Mouse (Mus musculus) megakaryocyte, embryonic 14.5 days (primary cell): ENCODE measurements around the gene Men1.

ENCODE experiments used
- FLI1 ChIP-seq: IDR thresholded peaks from 2 replicates; pipeline ENCODE4 v1.6.1; 2012; ENCODE audit warnings: low read length, inconsistent platforms, mixed read lengths
- GATA1 ChIP-seq: IDR thresholded peaks from 3 replicates; pipeline ENCODE4 v1.6.1; 2012; ENCODE audit warnings: mixed read lengths, low read length, inconsistent platforms, borderline replicate concordance

DNA sequence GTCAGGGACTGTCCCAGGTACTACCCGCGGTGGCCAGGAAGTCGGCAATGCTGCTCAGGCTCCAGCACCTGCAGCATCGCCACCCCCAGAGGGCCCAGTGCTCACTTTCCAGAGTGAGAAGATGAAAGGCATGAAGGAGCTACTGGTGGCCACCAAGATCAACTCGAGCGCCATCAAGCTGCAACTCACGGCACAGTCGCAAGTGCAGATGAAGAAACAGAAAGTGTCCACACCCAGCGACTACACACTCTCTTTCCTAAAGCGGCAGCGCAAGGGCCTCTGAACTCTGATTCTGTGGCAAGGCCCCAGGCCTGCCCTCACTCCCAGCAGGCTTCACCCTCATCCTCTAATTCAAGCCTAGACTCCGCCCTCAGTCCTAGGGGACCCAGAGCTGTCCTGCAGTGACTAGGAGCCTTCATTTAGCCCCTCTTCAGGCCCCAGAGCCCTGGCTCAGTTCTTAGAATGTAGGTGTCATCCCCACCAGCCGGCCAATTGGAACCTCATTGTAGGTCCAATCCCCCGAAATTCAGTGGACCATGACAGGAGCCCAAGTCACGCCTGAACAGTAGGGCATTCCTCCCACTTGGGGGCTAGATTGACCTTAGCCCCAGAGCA lies 5.2 kb downstream of the Men1 start:
- TF ChIP-seq GATA1: no peak
- TF ChIP-seq FLI1: no peak
